Mouse (Mus musculus) liver, postnatal 0 days (tissue): ENCODE data around the gene Col4a1.

Experiments used
- CTCF ChIP-seq: sonication (generic); IDR thresholded peaks from 2 replicates; pipeline ENCODE4 v1.5.1; 2016; ENCODE audit warnings: antibody characterized with exemption, low read depth
- EP300 ChIP-seq: IDR thresholded peaks from 2 replicates; pipeline ENCODE4 v1.6.1; 2016; ENCODE audit warnings: antibody characterized with exemption, low read depth, mild to moderate bottlenecking

DNA sequence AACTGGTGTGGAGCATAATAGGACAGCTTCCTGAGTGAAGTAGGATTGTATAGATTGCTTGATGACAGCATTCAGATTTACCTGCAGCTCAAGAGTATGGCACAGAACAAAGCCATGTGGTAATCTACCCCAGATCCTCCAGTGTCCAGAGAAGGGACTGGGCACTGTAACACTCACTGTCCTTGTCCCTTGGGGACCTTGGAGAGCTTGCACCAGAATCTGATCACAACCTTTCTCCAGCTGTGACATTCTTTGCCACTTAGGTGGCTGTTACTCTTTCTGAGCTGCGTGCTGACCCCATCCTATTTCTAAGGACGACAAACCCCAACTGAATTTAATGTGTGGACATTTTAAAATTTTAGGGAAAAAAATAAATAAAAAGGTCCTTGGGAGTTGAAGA, 46.2 kb downstream of the Col4a1 start:
- TF ChIP-seq CTCF, result no peak
- TF ChIP-seq EP300, result no peak
